Mouse (Mus musculus): ENCODE results near the gene Olfr65. TPM values are rescaled to one million over a fixed set of nuclear protein-coding genes. Genes with fewer than 3 reads are reported as not detected.

The Olfr65 gene
- total RNA-seq (2021), result not detected
- long read RNA-seq, experiment 1, result 0 reads
- long read RNA-seq, experiment 2, result 0 reads

- DNase-seq (ENCODE audit: low spot score), result no peak
These were observed at the start of gene Olfr65 for GRCm38 (mm10) chr7:103903187-103903586. Gene Olfr65, plus strand, starts transcription at chr7:103903487.

- DNase-seq (ENCODE audit: low spot score), result no peak
These were observed 48.6 kb upstream of the Olfr65 start for GRCm38 (mm10) chr7:103854669-103855068.

- DNase-seq (ENCODE audit: low spot score), result no peak
These were observed 44.2 kb upstream of the Olfr65 start for GRCm38 (mm10) chr7:103859076-103859475.

GRCm38 (mm10) chr7:103860855-103861254, 42.4 kb upstream of the Olfr65 start:
- peak; percentile 2 for DNase-seq (ENCODE audit: low spot score)

GRCm38 (mm10) chr7:103861531-103861930, 41.8 kb upstream of the Olfr65 start:
- no peak for DNase-seq (ENCODE audit: low spot score)

- no peak for DNase-seq (ENCODE audit: low spot score)
These were observed 37.6 kb upstream of the Olfr65 start for GRCm38 (mm10) chr7:103865716-103866115.

GRCm38 (mm10) chr7:103870667-103871066, 32.6 kb upstream of the Olfr65 start:
- no peak for DNase-seq (ENCODE audit: low spot score)

GRCm38 (mm10) chr7:103873064-103873463, 30.2 kb upstream of the Olfr65 start:
- DNase-seq (ENCODE audit: low spot score), result no peak

- DNase-seq (ENCODE audit: low spot score), result no peak
These were observed 28.8 kb upstream of the Olfr65 start for GRCm38 (mm10) chr7:103874451-103874850.

GRCm38 (mm10) chr7:103877093-103877492, 26.2 kb upstream of the Olfr65 start:
- no peak for DNase-seq (ENCODE audit: low spot score)

GRCm38 (mm10) chr7:103886152-103886551, 17.1 kb upstream of the Olfr65 start, which contains the start of gene Olfr66:
Gene Olfr66, minus strand, starts transcription at chr7:103886252.
- no peak for DNase-seq (ENCODE audit: low spot score)

- DNase-seq (ENCODE audit: low spot score), result no peak
These were observed 8.9 kb upstream of the Olfr65 start, which contains the start of gene Olfr64 for GRCm38 (mm10) chr7:103894385-103894784. Gene Olfr64, minus strand, starts transcription at chr7:103894485.

GRCm38 (mm10) chr7:103910047-103910446, 6.8 kb downstream of the Olfr65 start:
- DNase-seq (ENCODE audit: low spot score), result no peak

- DNase-seq (ENCODE audit: low spot score), result no peak
These were observed 9.8 kb downstream of the Olfr65 start for GRCm38 (mm10) chr7:103912969-103913511.

GRCm38 (mm10) chr7:103915338-103915737, 12.1 kb downstream of the Olfr65 start:
- DNase-seq (ENCODE audit: low spot score), result no peak

- DNase-seq (ENCODE audit: low spot score), result no peak
These were observed 25.2 kb downstream of the Olfr65 start, which contains the start of gene Olfr631 for GRCm38 (mm10) chr7:103928525-103928924. Gene Olfr631, plus strand, starts transcription at chr7:103928825.

GRCm38 (mm10) chr7:103934264-103934663, 31.0 kb downstream of the Olfr65 start, which contains the start of gene Olfr632:
Gene Olfr632, plus strand, starts transcription at chr7:103934347.
- no peak for DNase-seq (ENCODE audit: low spot score)

- no peak for DNase-seq (ENCODE audit: low spot score)
These were observed 39.4 kb downstream of the Olfr65 start for GRCm38 (mm10) chr7:103942730-103943129.

- no peak for DNase-seq (ENCODE audit: low spot score)
These were observed 40.9 kb downstream of the Olfr65 start, which contains the start of gene Olfr633 for GRCm38 (mm10) chr7:103944137-103944536. Gene Olfr633, plus strand, starts transcription at chr7:103944437.
